Mouse (Mus musculus): ENCODE data around the gene Faap20. TPM values are rescaled to one million over a fixed set of nuclear protein-coding genes. Genes with fewer than 3 reads are reported as not detected.

Gene Faap20
- polyA plus RNA-seq, 1 experiment from 2014 or later: 60.1 TPM

GRCm38 (mm10) chr4:155286090-155286489, 36.5 kb downstream of the Faap20 start:
- no peak overlapping the region for H3K9ac ChIP-seq (ENCODE audit: low read length)
- H3K27ac ChIP-seq (ENCODE audit: low read length): no peak overlapping the region
- H3K9me3 ChIP-seq (replicated peaks; ENCODE audit: control insufficient read depth, low read length): no peaks in the 10 kb centered on the region
- H3K4me2 ChIP-seq (ENCODE audit: low read depth, low read length): no peak overlapping the region
- H3K36me3 ChIP-seq (ENCODE audit: control insufficient read depth, insufficient read depth, low read length): no peaks in the 10 kb centered on the region
- WGBS: 93% methylated on average over 4 of the region's 4 CpGs
- H3K4me1 ChIP-seq (ENCODE audit: control insufficient read depth, insufficient read depth, low read length): peaks cover 19% of the 10 kb centered on the region
- H3K27me3 ChIP-seq (ENCODE audit: control insufficient read depth, insufficient read depth, low read length): no peaks in the 10 kb centered on the region
- no peak for ATAC-seq (ENCODE audit: insufficient read depth, low FRiP score)
- no peak overlapping the region for H3K4me3 ChIP-seq (replicated peaks; ENCODE audit: low read length)

- H3K9me3 ChIP-seq (replicated peaks; ENCODE audit: control insufficient read depth, low read length): no peaks in the 10 kb centered on the region
- H3K4me1 ChIP-seq (ENCODE audit: control insufficient read depth, insufficient read depth, low read length): peaks cover 8% of the 10 kb centered on the region
- WGBS: 83% methylated on average over 11 of the region's 11 CpGs
- H3K27ac ChIP-seq (ENCODE audit: low read length): no peak overlapping the region
- no peaks in the 10 kb centered on the region for H3K27me3 ChIP-seq (ENCODE audit: control insufficient read depth, insufficient read depth, low read length)
- no peak for ATAC-seq (ENCODE audit: insufficient read depth, low FRiP score)
- no peak overlapping the region for H3K9ac ChIP-seq (ENCODE audit: low read length)
- H3K4me2 ChIP-seq (ENCODE audit: low read depth, low read length): no peak overlapping the region
- no peak overlapping the region for H3K4me3 ChIP-seq (replicated peaks; ENCODE audit: low read length)
- H3K36me3 ChIP-seq (ENCODE audit: control insufficient read depth, insufficient read depth, low read length): no peaks in the 10 kb centered on the region
Observed at GRCm38 (mm10) chr4:155287713-155288112, 38.1 kb downstream of the Faap20 start.

- Histone ChIP-seq H3K9me3 (replicated peaks; ENCODE audit: control insufficient read depth, low read length) (no peaks in the 10 kb centered on the region), H3K4me2 (ENCODE audit: low read depth, low read length) (no peak overlapping the region), H3K27me3 (ENCODE audit: control insufficient read depth, insufficient read depth, low read length) (no peaks in the 10 kb centered on the region), H3K36me3 (ENCODE audit: control insufficient read depth, insufficient read depth, low read length) (no peaks in the 10 kb centered on the region), H3K27ac (ENCODE audit: low read length) (no peak overlapping the region), H3K4me3 (replicated peaks; ENCODE audit: low read length) (no peak overlapping the region), H3K4me1 (ENCODE audit: control insufficient read depth, insufficient read depth, low read length) (peaks cover under 1% of the 10 kb centered on the region; the same call in 1 of the 2 replicates), H3K9ac (ENCODE audit: low read length) (no peak overlapping the region)
- WGBS: 85% methylated on average over 1 of the region's 1 CpGs
- no peak for ATAC-seq (ENCODE audit: insufficient read depth, low FRiP score)
Observed at GRCm38 (mm10) chr4:155288586-155288985, 39.0 kb downstream of the Faap20 start.

- Histone ChIP-seq H3K4me2 (ENCODE audit: low read depth, low read length) (no peak overlapping the region), H3K9me3 (replicated peaks; ENCODE audit: control insufficient read depth, low read length) (no peaks in the 10 kb centered on the region), H3K27ac (ENCODE audit: low read length) (no peak overlapping the region), H3K4me3 (replicated peaks; ENCODE audit: low read length) (no peak overlapping the region), H3K27me3 (ENCODE audit: control insufficient read depth, insufficient read depth, low read length) (no peaks in the 10 kb centered on the region), H3K9ac (ENCODE audit: low read length) (no peak overlapping the region), H3K36me3 (ENCODE audit: control insufficient read depth, insufficient read depth, low read length) (no peaks in the 10 kb centered on the region), H3K4me1 (ENCODE audit: control insufficient read depth, insufficient read depth, low read length) (no peaks in the 10 kb centered on the region)
- WGBS: 87% methylated on average over 7 of the region's 7 CpGs
- ATAC-seq (ENCODE audit: insufficient read depth, low FRiP score): no peak
Observed at GRCm38 (mm10) chr4:155290045-155290444, 40.4 kb downstream of the Faap20 start.

GRCm38 (mm10) chr4:155292863-155293262, 43.3 kb downstream of the Faap20 start:
- 78% methylated on average over 10 of the region's 10 CpGs for WGBS
- Histone ChIP-seq H3K4me2 (ENCODE audit: low read depth, low read length) (no peak overlapping the region), H3K36me3 (ENCODE audit: control insufficient read depth, insufficient read depth, low read length) (no peaks in the 10 kb centered on the region), H3K9me3 (replicated peaks; ENCODE audit: control insufficient read depth, low read length) (no peaks in the 10 kb centered on the region), H3K27me3 (ENCODE audit: control insufficient read depth, insufficient read depth, low read length) (no peaks in the 10 kb centered on the region), H3K4me3 (replicated peaks; ENCODE audit: low read length) (no peak overlapping the region), H3K4me1 (ENCODE audit: control insufficient read depth, insufficient read depth, low read length) (no peaks in the 10 kb centered on the region), H3K9ac (ENCODE audit: low read length) (no peak overlapping the region), H3K27ac (ENCODE audit: low read length) (no peak overlapping the region)
- no peak for ATAC-seq (ENCODE audit: insufficient read depth, low FRiP score)

- 90% methylated on average over 14 of the region's 14 CpGs for WGBS
- Histone ChIP-seq H3K9me3 (replicated peaks; ENCODE audit: control insufficient read depth, low read length) (no peaks in the 10 kb centered on the region), H3K36me3 (ENCODE audit: control insufficient read depth, insufficient read depth, low read length) (no peaks in the 10 kb centered on the region), H3K4me2 (ENCODE audit: low read depth, low read length) (no peak overlapping the region), H3K9ac (ENCODE audit: low read length) (no peak overlapping the region), H3K27me3 (ENCODE audit: control insufficient read depth, insufficient read depth, low read length) (no peaks in the 10 kb centered on the region), H3K4me1 (ENCODE audit: control insufficient read depth, insufficient read depth, low read length) (no peaks in the 10 kb centered on the region), H3K4me3 (replicated peaks; ENCODE audit: low read length) (no peak overlapping the region), H3K27ac (ENCODE audit: low read length) (no peak overlapping the region)
- ATAC-seq (ENCODE audit: insufficient read depth, low FRiP score): no peak
Observed at GRCm38 (mm10) chr4:155294381-155294780, 44.8 kb downstream of the Faap20 start.

GRCm38 (mm10) chr4:155295026-155295590, 45.5 kb downstream of the Faap20 start:
- no peak overlapping the region for H3K4me2 ChIP-seq (ENCODE audit: low read depth, low read length)
- H3K36me3 ChIP-seq (ENCODE audit: control insufficient read depth, insufficient read depth, low read length): no peaks in the 10 kb centered on the region
- no peak for ATAC-seq (ENCODE audit: insufficient read depth, low FRiP score)
- no peaks in the 10 kb centered on the region for H3K4me1 ChIP-seq (ENCODE audit: control insufficient read depth, insufficient read depth, low read length)
- 74% methylated on average over 10 of the region's 10 CpGs for WGBS
- no peaks in the 10 kb centered on the region for H3K9me3 ChIP-seq (replicated peaks; ENCODE audit: control insufficient read depth, low read length)
- H3K27ac ChIP-seq (ENCODE audit: low read length): no peak overlapping the region
- no peak overlapping the region for H3K9ac ChIP-seq (ENCODE audit: low read length)
- H3K27me3 ChIP-seq (ENCODE audit: control insufficient read depth, insufficient read depth, low read length): no peaks in the 10 kb centered on the region
- H3K4me3 ChIP-seq (replicated peaks; ENCODE audit: low read length): no peak overlapping the region

- Histone ChIP-seq H3K36me3 (ENCODE audit: control insufficient read depth, insufficient read depth, low read length) (no peaks in the 10 kb centered on the region), H3K4me3 (replicated peaks; ENCODE audit: low read length) (no peak overlapping the region), H3K9me3 (replicated peaks; ENCODE audit: control insufficient read depth, low read length) (no peaks in the 10 kb centered on the region), H3K4me1 (ENCODE audit: control insufficient read depth, insufficient read depth, low read length) (no peaks in the 10 kb centered on the region), H3K27me3 (ENCODE audit: control insufficient read depth, insufficient read depth, low read length) (no peaks in the 10 kb centered on the region), H3K4me2 (ENCODE audit: low read depth, low read length) (no peak overlapping the region), H3K9ac (ENCODE audit: low read length) (no peak overlapping the region), H3K27ac (ENCODE audit: low read length) (no peak overlapping the region)
- ATAC-seq (ENCODE audit: insufficient read depth, low FRiP score): no peak
- WGBS: 59% methylated on average over 4 of the region's 4 CpGs
Observed at GRCm38 (mm10) chr4:155295996-155296395, 46.4 kb downstream of the Faap20 start.

GRCm38 (mm10) chr4:155297057-155297456, 47.5 kb downstream of the Faap20 start:
- H3K4me1 ChIP-seq (ENCODE audit: control insufficient read depth, insufficient read depth, low read length): no peaks in the 10 kb centered on the region
- no peak overlapping the region for H3K9ac ChIP-seq (ENCODE audit: low read length)
- H3K27ac ChIP-seq (ENCODE audit: low read length): no peak overlapping the region
- H3K36me3 ChIP-seq (ENCODE audit: control insufficient read depth, insufficient read depth, low read length): no peaks in the 10 kb centered on the region
- no peak for ATAC-seq (ENCODE audit: insufficient read depth, low FRiP score)
- no peaks in the 10 kb centered on the region for H3K27me3 ChIP-seq (ENCODE audit: control insufficient read depth, insufficient read depth, low read length)
- no peak overlapping the region for H3K4me2 ChIP-seq (ENCODE audit: low read depth, low read length)
- H3K9me3 ChIP-seq (replicated peaks; ENCODE audit: control insufficient read depth, low read length): no peaks in the 10 kb centered on the region
- 54% methylated on average over 2 of the region's 2 CpGs for WGBS
- no peak overlapping the region for H3K4me3 ChIP-seq (replicated peaks; ENCODE audit: low read length)
